Mouse (Mus musculus) cortical plate, adult 2 months (tissue): ENCODE data around the gene Csmd2.

Experiments
- CTCF ChIP-seq: fragments of 200-500 bp; IDR thresholded peaks from 2 replicates; pipeline ENCODE4 v1.5.1; 2011; ENCODE audit warnings: mild to moderate bottlenecking, control low read depth, low read length; ENCODE audit not compliant: insufficient read depth; ENCODE audit errors: extremely low read depth
- POLR2A ChIP-seq: fragments of 200-500 bp; IDR thresholded peaks from 2 replicates; pipeline ENCODE4 v1.6.1; 2011; ENCODE audit warnings: mild to moderate bottlenecking, low read length, control low read depth; ENCODE audit not compliant: insufficient read depth; ENCODE audit errors: extremely low read depth

DNA sequence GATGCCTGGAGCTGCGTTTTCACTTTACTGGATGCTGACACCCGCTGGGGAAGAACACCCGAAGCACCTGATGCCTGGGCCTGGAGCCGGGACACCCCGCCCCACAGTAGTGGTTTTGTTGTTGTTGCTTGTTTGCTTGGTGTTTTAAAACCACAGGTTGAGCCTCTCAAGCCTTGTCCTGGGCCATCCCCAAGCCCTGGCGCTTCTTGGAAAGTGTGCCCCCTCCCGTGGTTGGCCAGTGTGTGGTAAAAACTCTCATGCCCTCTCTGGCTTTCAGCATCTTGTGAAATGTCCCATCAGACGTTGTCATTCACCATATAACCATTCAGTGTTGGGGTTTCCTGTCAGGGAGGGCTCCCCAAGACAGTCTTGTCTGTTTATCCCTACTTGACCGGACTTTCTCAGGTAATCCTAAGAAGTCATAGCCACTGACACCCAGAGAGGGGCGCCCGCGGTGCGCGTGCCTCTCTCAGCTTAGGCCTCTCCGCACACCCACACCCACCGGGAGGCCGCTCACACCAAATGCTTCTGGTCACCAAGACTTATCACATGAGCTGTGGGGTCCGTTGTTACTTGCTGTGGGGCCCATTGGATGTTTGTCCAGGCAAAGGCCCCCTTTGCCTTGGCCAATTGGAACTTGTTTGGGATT, 1.8 kb downstream of the Csmd2 start:
- TF ChIP-seq POLR2A (no peak), CTCF (peak; percentile 57)
